ENCODE assay signal across 25 mouse cellular contexts in genomic region chr1:67366485-67366884, GRCm38 (mm10).
DNase-seq lines count a peak whose midpoint lies in the region; ATAC-seq lines count a peak whose summit lies in the region.
"Had no signal": no experiment of that assay in that cellular context is flagged by ENCODE, and none has a peak within 500 bp of the region (broad histone marks: within the 10 kb centered on the region; RNA-seq: fewer than 3 reads in every experiment).

No protein-coding gene starts in this region.

- H3K4me1 ChIP-seq in neural tube, embryonic 11.5 days (ENCODE audit: control insufficient read depth, insufficient read depth, low read length) = no peaks in the 10 kb centered on the region
- peaks cover 9% of the 10 kb centered on the region for H3K4me1 ChIP-seq in midbrain, embryonic 11.5 days (ENCODE audit: control insufficient read depth, insufficient read depth, low read length)
- H3K4me1 ChIP-seq in neural tube, embryonic 13.5 days (replicated peaks) = peaks cover 13% of the 10 kb centered on the region
- H3K4me1 ChIP-seq: embryonic facial prominence, embryonic 10.5 days; heart, embryonic 15.5 days; megakaryocyte, embryonic 14.5 days had no signal

- 65% methylated on average over 4 of the region's 4 CpGs for WGBS in neural tube, embryonic 11.5 days
- WGBS in midbrain, embryonic 11.5 days = 33% methylated on average over 4 of the region's 4 CpGs
- 33% methylated on average over 4 of the region's 4 CpGs for WGBS in neural tube, embryonic 13.5 days

- no peak overlapping the region for H3K4me3 ChIP-seq in neural tube, embryonic 11.5 days (ENCODE audit: low read depth, low read length)
- H3K4me3 ChIP-seq in midbrain, embryonic 11.5 days (ENCODE audit: low read depth, low read length) = no peak overlapping the region
- no peak overlapping the region for H3K4me3 ChIP-seq in neural tube, embryonic 13.5 days
- H3K4me3 ChIP-seq: embryonic facial prominence, embryonic 10.5 days; heart, embryonic 15.5 days; left cerebral cortex, adult 2 months; megakaryocyte, embryonic 14.5 days had no signal

- H3K36me3 ChIP-seq in neural tube, embryonic 11.5 days (ENCODE audit: control insufficient read depth, insufficient read depth, low read length) = no peaks in the 10 kb centered on the region
- H3K36me3 ChIP-seq in midbrain, embryonic 11.5 days (ENCODE audit: control insufficient read depth, insufficient read depth, low read length) = no peaks in the 10 kb centered on the region
- no peaks in the 10 kb centered on the region for H3K36me3 ChIP-seq in neural tube, embryonic 13.5 days
- H3K36me3 ChIP-seq: embryonic facial prominence, embryonic 10.5 days; heart, embryonic 15.5 days had no signal

- DNase-seq in embryo, embryonic 10.5 days (ENCODE audit: low spot score) = peak; percentile 13
- DNase-seq in embryo, embryonic 10 days (ENCODE audit: low spot score) = no peak
- no peak for DNase-seq in neural tube, embryonic 11.5 days (ENCODE audit: low spot score)
- no peak for DNase-seq in neural tube, embryonic 10.5 days (ENCODE audit: extremely low spot score, low spot score)
- DNase-seq in midbrain, embryonic 11.5 days (ENCODE audit: low spot score, missing footprints) = peak; percentile 88
- no peak for DNase-seq in kidney, postnatal 4 days
- DNase-seq: adrenal gland, adult 8-10 months; cerebellum, adult 2 months; heart, postnatal 4 days; kidney, adult 18-20 months; layer of hippocampus, adult 9-11 months; lung, embryonic 14.5 days; lung, postnatal 36 days; right cerebral cortex, postnatal 25 days; spleen, adult 18-20 months; thymus, postnatal 25 days had no signal

- H3K4me2 ChIP-seq in neural tube, embryonic 11.5 days (ENCODE audit: low read depth) = no peak overlapping the region
- no peak overlapping the region for H3K4me2 ChIP-seq in midbrain, embryonic 11.5 days
- no peak overlapping the region for H3K4me2 ChIP-seq in neural tube, embryonic 13.5 days
- H3K4me2 ChIP-seq: heart, embryonic 15.5 days; lung, embryonic 14.5 days had no signal

- no peaks in the 10 kb centered on the region for H3K27me3 ChIP-seq in neural tube, embryonic 11.5 days (ENCODE audit: control insufficient read depth, insufficient read depth, low read length)
- H3K27me3 ChIP-seq in midbrain, embryonic 11.5 days (ENCODE audit: control insufficient read depth, insufficient read depth, low read length) = no peaks in the 10 kb centered on the region
- H3K27me3 ChIP-seq in neural tube, embryonic 13.5 days = no peaks in the 10 kb centered on the region
- H3K27me3 ChIP-seq: heart, embryonic 15.5 days; megakaryocyte, embryonic 14.5 days had no signal

- no peaks in the 10 kb centered on the region for H3K9me3 ChIP-seq in neural tube, embryonic 11.5 days (ENCODE audit: control insufficient read depth, low read length)
- no peaks in the 10 kb centered on the region for H3K9me3 ChIP-seq in midbrain, embryonic 11.5 days (ENCODE audit: control insufficient read depth, low read length)
- H3K9me3 ChIP-seq in neural tube, embryonic 13.5 days = no peaks in the 10 kb centered on the region
- H3K9me3 ChIP-seq: embryonic facial prominence, embryonic 10.5 days; heart, embryonic 15.5 days had no signal

- H3K27ac ChIP-seq in neural tube, embryonic 11.5 days (ENCODE audit: low read depth, low read length) = no peak overlapping the region
- H3K27ac ChIP-seq in midbrain, embryonic 11.5 days (ENCODE audit: low read depth, low read length) = 0 out of 2 replicates have a peak overlapping the region, but pooled peaks have one; percentile 3
- no peak overlapping the region for H3K27ac ChIP-seq in neural tube, embryonic 13.5 days (replicated peaks)
- H3K27ac ChIP-seq: embryonic facial prominence, embryonic 10.5 days; heart, embryonic 15.5 days; left cerebral cortex, adult 2 months; liver, embryonic 14.5 days had no signal

- no peak overlapping the region for H3K9ac ChIP-seq in neural tube, embryonic 11.5 days (ENCODE audit: low read length)
- no peak overlapping the region for H3K9ac ChIP-seq in midbrain, embryonic 11.5 days (ENCODE audit: low read length)
- H3K9ac ChIP-seq in neural tube, embryonic 13.5 days = no peak overlapping the region
- H3K9ac ChIP-seq: heart, embryonic 15.5 days; liver, embryonic 14.5 days; lung, embryonic 14.5 days had no signal

- ATAC-seq in neural tube, embryonic 11.5 days (ENCODE audit: insufficient read depth, low FRiP score, low TSS enrichment) = peak; percentile 53; the same call in 1 of the 2 replicates
- ATAC-seq in midbrain, embryonic 11.5 days (ENCODE audit: low FRiP score) = peak; percentile 89
- peak; percentile 40; the same call in 1 of the 2 replicates for ATAC-seq in neural tube, embryonic 13.5 days (ENCODE audit: low read depth)
- no peak for ATAC-seq in erythroblast, adult 5-6 weeks (replicated peaks; ENCODE audit: low FRiP score, poor library complexity, severe bottlenecking)
- ATAC-seq: activated CD4-positive, CD25-positive, alpha-beta regulatory T cell, adult 4 months; inflammation-experienced regulatory T-cells, adult 6 months had no signal

Comparison
In these comparisons a context has a peak if more than half of its experiments do, and no peak if none do; other contexts are left out.
1. DNase-seq: peak in embryo, embryonic 10.5 days (single experiment) and midbrain, embryonic 11.5 days (single experiment); none in embryo, embryonic 10 days (single experiment), neural tube, embryonic 11.5 days (single experiment), neural tube, embryonic 10.5 days (single experiment) and kidney, postnatal 4 days (0 of 2).